Mouse (Mus musculus) layer of hippocampus, adult 18-20 months (tissue): ENCODE results near the gene Gm17359. TPM values are rescaled to one million over a fixed set of nuclear protein-coding genes. Genes with fewer than 3 reads are reported as not detected.

Experiments
- DNase-seq, 2 experiments: peaks; one replicate each; pipeline ENCODE4 v3.0.0; 2022; ENCODE audit warnings: low spot score in 2 of 2
- total RNA-seq, 2 experiments: library from RNA; stranded (reverse); gene quantifications; 2 replicates each; pipeline ENCODE4 v1.2.3; 2021

The Gm17359 gene
- total RNA-seq, 2 experiments from 2014 or later, result not detected

DNA sequence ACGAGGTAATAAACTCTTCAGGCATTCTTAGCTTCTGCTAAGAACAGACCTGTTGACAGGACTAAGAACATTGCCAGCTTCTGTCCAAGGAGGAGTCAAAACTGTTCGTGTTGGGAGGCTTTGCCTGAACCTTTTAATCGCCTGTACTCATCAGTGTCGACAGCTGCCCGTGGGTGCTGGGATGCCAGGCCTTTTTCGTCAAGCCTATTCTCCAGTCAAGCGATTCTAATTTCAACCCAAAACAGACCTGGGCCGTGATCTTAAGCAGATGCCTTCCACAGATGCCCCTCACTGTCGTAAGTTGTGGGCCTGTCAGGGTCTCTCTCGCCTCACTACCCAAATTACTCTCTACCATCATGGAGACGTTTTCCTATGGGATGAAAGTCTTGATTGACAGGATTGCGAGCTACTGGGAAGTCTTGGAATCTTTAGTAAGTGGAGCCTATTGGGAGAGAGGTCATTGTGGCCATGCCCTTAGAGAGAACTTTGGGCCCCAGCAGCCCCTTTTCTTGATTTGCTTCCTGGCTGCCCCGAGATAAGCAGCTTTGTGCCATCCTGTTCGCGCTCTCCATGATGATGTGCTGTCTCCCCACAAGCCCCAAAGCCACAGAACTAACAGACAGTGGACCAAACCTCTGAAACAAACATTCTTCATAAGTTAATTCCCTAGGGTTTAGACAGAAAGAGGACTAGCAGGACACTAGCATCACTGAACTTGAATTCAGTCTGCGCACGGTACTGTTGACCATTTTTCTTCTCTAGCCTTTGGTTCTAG lies 6.7 kb downstream of the Gm17359 start:
- DNase-seq, result peak in 1 of 2 experiments; percentile 23

DNA sequence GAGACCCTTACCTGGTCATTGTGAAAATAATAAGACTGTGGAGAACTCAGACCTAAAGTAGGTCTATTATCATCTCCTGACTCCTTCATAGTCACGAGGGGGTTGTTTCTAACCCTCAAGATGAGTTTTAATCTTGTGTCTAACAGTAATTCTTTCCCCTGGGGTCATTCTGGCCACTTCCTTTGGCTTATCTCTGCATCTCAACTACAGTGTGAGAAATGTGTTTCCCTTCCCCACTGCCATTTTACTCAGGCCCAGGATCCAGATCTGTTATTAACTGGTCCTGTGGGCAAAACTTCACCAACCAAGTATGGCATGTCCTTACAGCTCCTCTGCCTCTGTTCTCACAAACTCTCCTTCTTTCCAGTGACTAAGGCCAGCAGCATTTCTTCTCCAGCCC lies 12.8 kb downstream of the Gm17359 start:
- DNase-seq, result no peak

DNA sequence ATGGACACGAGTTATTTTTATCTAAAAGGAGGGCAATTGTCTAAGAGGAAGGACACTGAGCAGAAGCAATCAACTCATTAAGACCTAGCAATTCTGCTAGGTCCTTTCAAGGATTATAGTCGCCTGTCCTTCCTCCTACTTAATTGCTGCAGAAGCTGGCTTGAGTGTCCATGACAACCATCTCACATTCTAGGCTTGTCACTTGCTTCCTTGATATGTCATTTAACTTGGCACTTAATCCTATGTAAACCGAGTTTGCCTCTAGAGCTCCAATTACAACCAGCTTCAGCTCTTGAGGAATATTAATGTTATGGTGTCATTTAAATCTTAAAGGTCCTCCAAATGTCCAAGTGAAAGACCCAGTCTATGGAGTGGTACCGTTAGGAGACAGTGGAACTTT lies 22.3 kb downstream of the Gm17359 start:
- DNase-seq, result no peak

DNA sequence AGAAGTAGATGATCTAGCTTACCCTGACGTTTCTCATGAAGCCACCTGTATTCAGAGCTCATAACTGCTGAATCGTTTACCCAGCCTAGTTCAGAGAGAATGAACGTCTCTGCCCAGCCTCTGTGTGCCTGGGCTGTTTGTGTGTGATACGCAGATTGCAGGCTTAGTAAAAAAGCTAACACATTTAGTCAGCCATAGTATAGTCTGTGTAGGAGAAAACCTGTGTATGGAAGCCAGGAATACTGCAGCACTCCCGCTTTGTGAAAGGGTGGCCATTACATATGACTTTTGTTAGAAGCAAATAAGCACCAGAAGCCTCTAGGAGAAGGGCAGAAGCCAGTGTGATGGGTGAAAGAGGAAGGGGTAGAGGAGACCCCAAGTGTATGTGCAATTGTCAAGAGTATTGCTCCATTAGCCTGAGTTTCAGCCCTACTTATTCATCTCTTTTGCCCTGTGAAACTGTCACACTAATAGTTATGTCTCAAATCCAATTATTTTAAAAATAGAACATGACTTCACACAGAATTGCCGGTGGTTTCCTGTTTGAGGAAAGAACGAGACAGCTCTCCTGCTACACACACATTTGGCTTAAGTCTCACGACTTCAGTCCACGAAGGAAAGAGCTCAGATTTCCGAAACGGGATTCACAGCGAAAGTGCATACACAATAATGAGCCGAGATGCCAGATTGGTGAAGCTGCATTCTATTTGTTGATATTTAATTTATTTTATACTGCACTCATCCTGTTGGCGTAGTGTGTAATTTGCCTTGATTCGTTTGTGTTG lies 24.0 kb downstream of the Gm17359 start:
- DNase-seq, result peak in 1 of 2 experiments; percentile 44

- peak; percentile 12 to 33 for DNase-seq
Measured at GRCm38 (mm10) chr3:79366098-79366497, 29.6 kb downstream of the Gm17359 start.

GRCm38 (mm10) chr3:79368306-79368705 lies 31.8 kb downstream of the Gm17359 start:
- DNase-seq, result no peak

- no peak for DNase-seq
Measured at GRCm38 (mm10) chr3:79370385-79370929, 34.0 kb downstream of the Gm17359 start.

DNA sequence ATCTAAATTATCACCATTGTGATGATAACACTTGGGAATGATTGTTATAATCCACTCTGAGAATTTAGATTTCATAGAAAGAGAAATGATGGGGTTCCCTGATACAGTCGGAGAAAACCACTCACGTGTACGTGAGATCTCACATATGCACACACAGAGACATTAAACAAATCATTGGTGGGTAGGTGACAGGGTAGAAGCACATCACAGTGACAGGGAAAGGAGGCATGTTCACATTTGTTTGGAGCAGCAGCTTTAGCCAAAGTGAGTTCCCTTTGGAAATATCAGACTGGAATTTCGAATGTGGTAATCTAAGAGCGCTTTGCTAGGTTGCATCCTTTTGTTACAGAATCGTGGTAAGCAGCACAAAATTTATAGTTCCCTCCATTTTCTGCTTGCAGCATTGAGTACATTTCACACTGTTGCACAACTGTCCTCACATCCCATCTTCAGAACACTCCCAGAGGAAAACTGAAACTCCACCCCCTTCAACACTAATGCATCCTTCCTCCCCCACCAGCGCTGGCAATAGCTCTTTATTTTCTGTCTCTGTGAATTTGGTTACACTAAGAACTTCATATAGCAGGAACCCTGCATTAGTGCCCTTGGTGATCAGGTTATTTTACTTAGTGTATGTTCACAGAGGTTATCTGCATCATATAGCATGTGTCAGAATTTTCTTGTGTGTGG lies 35.2 kb downstream of the Gm17359 start:
- no peak for DNase-seq

- DNase-seq, result no peak
Measured at GRCm38 (mm10) chr3:79373930-79374329, 37.5 kb downstream of the Gm17359 start.

DNA sequence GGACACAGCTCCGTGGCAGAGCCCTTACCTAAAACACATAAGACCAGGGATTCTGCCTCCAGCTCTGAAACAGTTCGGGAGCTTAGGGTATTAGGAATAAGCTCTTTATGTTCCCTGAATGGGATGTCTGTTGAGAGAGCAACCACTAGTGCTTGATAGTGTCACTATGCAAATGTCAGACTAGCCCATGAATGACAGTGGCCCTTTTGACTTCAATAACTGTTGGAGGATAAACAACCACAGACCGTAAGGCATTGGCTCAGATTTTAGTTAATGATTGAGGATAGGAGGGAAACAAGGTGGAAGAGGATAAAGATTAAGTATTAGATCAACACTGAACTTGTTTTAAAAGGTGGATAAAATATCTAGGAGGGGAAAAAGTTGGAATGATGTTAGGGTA lies 41.6 kb downstream of the Gm17359 start:
- no peak for DNase-seq

DNA sequence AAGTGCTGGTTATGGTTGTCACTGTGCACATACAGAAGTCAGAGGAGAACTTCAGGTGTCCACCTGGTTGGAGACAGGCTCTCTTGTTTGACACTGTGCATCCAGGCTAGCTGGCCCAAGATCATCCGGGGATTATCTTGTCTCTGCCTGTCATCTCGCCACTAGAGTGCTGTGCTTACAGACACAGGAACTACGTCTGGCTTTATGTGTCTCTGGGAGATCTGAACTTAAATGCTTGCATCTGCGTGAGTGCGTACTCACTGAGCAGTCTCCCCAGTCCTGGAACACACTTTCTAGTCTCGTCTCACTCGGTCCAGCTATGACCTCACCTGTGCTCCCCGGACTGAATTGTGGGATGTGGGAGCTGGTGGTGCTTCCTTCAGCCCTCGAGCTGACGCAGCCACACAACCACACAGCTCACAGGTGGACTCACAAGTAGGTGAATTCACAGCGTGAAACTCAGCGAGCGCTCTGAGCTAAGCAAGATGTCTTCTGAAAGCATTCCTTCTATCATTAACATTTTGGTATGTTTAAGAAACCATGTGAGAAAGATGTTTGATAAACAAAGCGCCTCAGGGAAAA lies 42.9 kb downstream of the Gm17359 start:
- no peak for DNase-seq

DNA sequence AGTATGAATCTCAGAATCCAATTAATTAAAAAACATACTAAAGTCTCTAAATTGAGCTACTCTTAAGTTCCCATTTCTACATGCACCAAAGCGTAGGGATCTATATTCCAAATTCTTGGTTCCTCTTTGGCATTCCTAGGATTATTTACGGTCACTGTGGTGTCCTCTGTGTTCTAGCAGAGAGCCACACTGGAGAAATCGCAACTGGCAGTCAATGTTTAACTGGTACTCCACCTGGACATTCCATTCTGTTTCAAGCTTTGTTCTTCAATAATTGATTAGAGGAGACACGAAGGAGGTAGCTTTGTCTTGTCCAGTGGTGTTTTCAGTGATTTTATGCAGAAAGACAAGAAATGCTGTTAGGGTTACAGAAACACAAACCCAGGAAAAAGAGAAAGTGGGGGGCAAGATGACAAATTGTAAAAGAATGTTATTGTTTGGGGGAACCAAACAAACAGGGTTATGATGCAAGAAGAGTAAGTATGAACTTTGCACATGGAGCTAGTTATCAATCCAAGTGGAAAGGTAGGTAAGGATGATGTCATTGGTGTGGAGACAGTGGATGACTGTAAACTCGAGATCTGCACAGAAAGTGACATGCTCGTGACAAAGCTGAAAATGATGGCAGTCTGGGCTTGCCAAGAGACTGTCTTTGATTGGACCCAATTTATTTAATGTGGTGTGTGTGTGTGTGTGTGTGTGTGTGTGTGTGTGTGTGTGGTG lies 43.6 kb downstream of the Gm17359 start:
- no peak for DNase-seq

DNA sequence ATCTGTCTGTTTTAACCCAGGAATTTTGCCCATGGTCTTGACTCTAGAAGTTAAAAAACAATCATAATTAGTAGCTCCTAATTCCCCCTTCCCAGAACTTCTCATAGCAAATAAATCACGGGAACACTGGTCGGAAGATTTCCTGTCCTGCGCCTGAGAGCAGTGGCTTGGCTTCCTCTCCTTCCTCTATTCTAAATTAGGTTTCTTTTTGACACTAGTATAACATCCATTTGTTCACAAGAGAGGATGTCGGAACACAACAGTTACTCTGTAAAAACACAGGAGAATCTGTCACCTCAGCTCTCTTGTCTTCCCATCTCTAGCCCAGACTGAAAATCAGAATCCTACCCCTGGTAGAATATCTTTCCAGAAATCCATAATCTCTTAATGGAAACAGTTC lies 44.9 kb downstream of the Gm17359 start:
- no peak for DNase-seq

- no peak for DNase-seq
Measured at GRCm38 (mm10) chr3:79385434-79386029, 49.1 kb downstream of the Gm17359 start.

DNA sequence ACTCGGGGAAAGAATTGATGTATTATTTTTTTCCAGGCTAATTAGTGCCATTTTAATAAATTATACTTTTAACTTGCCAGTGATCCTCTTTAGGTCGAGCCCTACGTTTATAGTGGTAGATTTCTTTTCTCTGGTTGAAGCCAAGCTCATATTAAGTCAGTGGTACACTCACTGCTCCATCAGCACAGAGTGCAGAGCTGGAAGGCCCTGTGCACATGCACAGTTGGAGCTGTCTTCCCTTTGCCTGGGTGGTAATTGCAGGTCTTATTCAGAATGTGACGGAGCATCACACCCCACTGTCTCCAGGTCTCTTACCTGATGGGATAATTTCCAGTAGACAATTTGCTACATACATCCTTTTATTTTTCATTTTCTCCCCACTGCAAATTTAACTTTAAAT lies 52.6 kb downstream of the Gm17359 start:
- no peak for DNase-seq

DNA sequence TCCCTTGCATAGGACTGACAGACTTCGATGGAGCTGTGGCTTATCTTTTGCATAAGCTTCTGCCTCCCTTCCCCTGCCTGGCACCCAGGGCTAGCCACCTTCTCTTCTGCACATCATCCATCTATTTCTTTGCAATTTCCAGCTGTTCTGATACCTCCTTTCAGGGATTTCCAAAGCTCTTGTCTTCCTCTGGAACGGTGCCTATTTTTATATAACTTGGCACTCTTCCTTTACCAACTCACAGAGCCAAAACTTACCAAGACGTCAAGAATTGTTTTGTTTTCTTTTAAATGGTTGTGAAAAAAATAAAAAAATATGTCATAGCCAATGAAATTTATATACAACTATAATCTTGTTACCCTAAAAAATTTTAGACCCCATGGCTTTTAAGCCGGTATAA lies 64.1 kb downstream of the Gm17359 start:
- no peak for DNase-seq

DNA sequence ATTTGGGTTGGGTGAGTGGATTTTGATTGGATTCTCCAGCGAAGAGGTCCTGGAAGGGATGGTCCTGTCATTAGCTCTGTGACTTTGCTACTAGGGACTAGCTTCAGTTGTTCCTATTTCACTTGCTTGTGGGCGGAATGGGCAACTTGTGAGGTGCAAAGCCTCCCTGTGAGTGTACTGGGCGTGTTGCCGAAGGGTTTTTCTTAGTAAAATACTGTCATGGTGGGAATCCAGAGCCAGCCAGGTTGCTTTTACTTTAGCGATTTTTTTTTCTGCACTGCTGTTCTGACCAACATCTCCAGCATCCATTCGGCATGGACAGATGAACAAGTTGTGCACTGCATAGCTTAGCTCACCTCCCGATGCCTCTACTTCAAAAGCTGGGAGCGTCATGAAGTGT lies 65.6 kb downstream of the Gm17359 start:
- no peak for DNase-seq

GRCm38 (mm10) chr3:79408546-79408945 lies 72.1 kb downstream of the Gm17359 start:
- no peak for DNase-seq

DNA sequence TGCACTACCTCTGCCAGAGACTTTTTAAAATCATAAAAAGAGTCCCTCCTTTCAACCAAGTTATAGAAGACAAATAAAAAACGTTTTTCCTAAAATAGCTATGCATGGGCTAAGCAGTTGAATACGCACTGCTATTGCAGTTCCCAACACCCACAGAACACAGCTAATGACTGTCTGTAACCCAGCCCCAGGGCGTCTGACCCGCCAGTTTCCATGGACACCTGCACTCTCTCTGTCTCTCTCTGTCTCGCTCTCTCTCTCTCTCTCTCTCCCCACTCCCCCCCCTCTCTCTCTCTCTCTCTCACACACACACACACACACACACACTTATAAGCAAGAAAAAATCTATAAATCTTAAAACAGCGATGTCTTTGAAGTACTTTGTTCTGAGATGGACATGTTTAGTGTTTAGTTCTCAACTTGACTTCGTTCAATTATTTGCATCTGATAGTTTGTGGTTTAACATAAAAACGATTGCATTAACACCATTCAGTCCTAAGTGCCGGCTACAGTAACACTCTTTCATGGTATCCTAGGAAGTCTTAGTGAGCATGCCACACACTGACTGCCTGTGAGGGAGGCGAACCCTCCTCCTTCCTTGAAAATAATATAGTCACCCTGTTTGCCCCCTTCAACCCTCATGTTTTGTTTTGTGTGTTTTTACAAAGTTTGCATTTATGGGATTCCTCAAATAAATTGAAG lies 73.6 kb downstream of the Gm17359 start:
- DNase-seq, result no peak

- no peak for DNase-seq
Measured at GRCm38 (mm10) chr3:79410629-79410995, 74.2 kb downstream of the Gm17359 start.
